Comparison of ENCODE assay signal across 9 mouse cellular contexts in genomic region chr16:85215846-85216245, GRCm38 (mm10). TPM values are rescaled to one million over a fixed set of nuclear protein-coding genes. Genes with fewer than 3 reads are reported as not detected.
DNase-seq lines count a peak whose midpoint lies in the region.
"Had no signal": no experiment of that assay in that cellular context is flagged by ENCODE, and none has a peak within 500 bp of the region (broad histone marks: within the 10 kb centered on the region; RNA-seq: fewer than 3 reads in every experiment).

No protein-coding gene starts in this region.

- peak; percentile 3 to 5 for DNase-seq in heart, postnatal 10 days
- no peak for DNase-seq in heart, adult 8-10 months (ENCODE audit: low spot score)
- peak; percentile 14 to 64 for DNase-seq in frontal cortex, adult 2 months (ENCODE audit: extremely low spot score in 1 of 2, low spot score in 1 of 2)
- peak; percentile 34 to 56 for DNase-seq in frontal cortex, postnatal 36 days (ENCODE audit: low spot score in 2 of 2)
- peak; percentile 42 to 75 for DNase-seq in left cerebral cortex, postnatal 25 days (ENCODE audit: low spot score in 2 of 2)
- no peak for DNase-seq in spleen, adult 18-20 months
- no peak for DNase-seq in embryo, embryonic 10 days (ENCODE audit: low spot score)
- DNase-seq: cerebellum, postnatal 14 days; thymus, postnatal 4 days had no signal

- intact Hi-C loops in heart, postnatal 10 days (cut with DNase I), result no loop called here
- intact Hi-C loops in left cerebral cortex, postnatal 25 days (cut with DNase I), result no loop called here

RNA-seq across cellular contexts. Expression of gene App, which starts 42.3 kb away (rescaled TPM):
- 100 to 1,000 TPM; 231 to 247 TPM for total RNA-seq in heart, postnatal 10 days (2021)
- 100 to 1,000 TPM; 121 to 133 (median 126) TPM for total RNA-seq in heart, adult 8-10 months (2022)
- 922 and 929 TPM in 2 replicates for polyA plus RNA-seq in frontal cortex, adult 2 months (2012; rRNA removed)
- total RNA-seq in left cerebral cortex, postnatal 25 days (2021), result 1,000 to 10,000 TPM; 1,358 to 1,417 TPM

Comparison
In these comparisons a context has a peak if more than half of its experiments do, and no peak if none do; other contexts are left out.
1. DNase-seq: peak in heart, postnatal 10 days (2 of 2), frontal cortex, adult 2 months (2 of 2), frontal cortex, postnatal 36 days (2 of 2) and left cerebral cortex, postnatal 25 days (2 of 2); none in heart, adult 8-10 months (single experiment), spleen, adult 18-20 months (0 of 2) and embryo, embryonic 10 days (single experiment).
2. RNA of gene App, which starts 42.3 kb away (total RNA-seq): 1,358 to 1,417 TPM in left cerebral cortex, postnatal 25 days; 231 to 247 TPM in heart, postnatal 10 days and 121 to 133 TPM in heart, adult 8-10 months; every median in the first group is over 4 times any median in the second.